Mouse (Mus musculus) myocyte (in vitro differentiated cells): ENCODE measurements at regions not wholly inside any gene's neighbourhood (a gene's known extent, or its start where the extent isn't known, plus 50 kb on each side); places are given as distances from the start of the nearest gene placed in this dataset.

ENCODE experiments used
- H3K27me3 ChIP-seq: one replicate; pipeline ENCODE4 v1.6.1; 2011; ENCODE audit not compliant: control insufficient read depth, insufficient read depth, insufficient read length
- H3K36me3 ChIP-seq: one replicate; pipeline ENCODE4 v1.6.1; 2011; ENCODE audit not compliant: control insufficient read depth, insufficient read depth
- H3K4me2 ChIP-seq: one replicate; pipeline ENCODE4 v1.6.1; 2011; ENCODE audit warnings: low read depth, control low read depth
- H3K4me3 ChIP-seq: one replicate; pipeline ENCODE4 v1.5.1; 2011; ENCODE audit warnings: mild to moderate bottlenecking, control low read depth, moderate library complexity
- H3K79me2 ChIP-seq: one replicate; pipeline ENCODE4 v1.6.1; 2011; ENCODE audit not compliant: control insufficient read depth, insufficient read depth
- H3ac ChIP-seq: one replicate; pipeline ENCODE4 v1.6.1; 2011; ENCODE audit not compliant: control insufficient read depth, insufficient read length
- CEBPB ChIP-seq: IDR thresholded peaks from 2 replicates; pipeline ENCODE4 v1.6.1; 2011; ENCODE audit warnings: mild to moderate bottlenecking, moderate library complexity; ENCODE audit not compliant: poor library complexity, insufficient read depth, severe bottlenecking
- E2F4 ChIP-seq: IDR thresholded peaks from one replicate; pipeline ENCODE4 v1.6.1; 2011; ENCODE audit warnings: mild to moderate bottlenecking, control low read depth, moderate library complexity; ENCODE audit not compliant: insufficient read depth
- MAX ChIP-seq: IDR thresholded peaks from one replicate; pipeline ENCODE4 v1.6.1; 2011; ENCODE audit warnings: low read depth, mild to moderate bottlenecking, control low read depth
- MYOD1 ChIP-seq, 3 experiments: IDR thresholded peaks; one replicate each; pipeline ENCODE4 v1.6.1; 2011; ENCODE audit warnings: control low read depth in 2 of 3, low read depth in 2 of 3, mild to moderate bottlenecking in 2 of 3, moderate library complexity in 1 of 3; ENCODE audit not compliant: insufficient read length in 2 of 3, control insufficient read depth in 1 of 3
- MYOG ChIP-seq, 3 experiments: IDR thresholded peaks; one replicate each; pipeline ENCODE4 v1.6.1; 2011; ENCODE audit warnings: control low read depth in 2 of 3, low read depth in 2 of 3, mild to moderate bottlenecking in 2 of 3; ENCODE audit not compliant: insufficient read length in 2 of 3, control insufficient read depth in 1 of 3, insufficient read depth in 1 of 3
- POLR2A ChIP-seq: IDR thresholded peaks from one replicate; pipeline ENCODE4 v1.6.1; 2011; ENCODE audit warnings: low read depth, mild to moderate bottlenecking, control low read depth, moderate library complexity; ENCODE audit not compliant: insufficient read length
- POLR2AphosphoS2 ChIP-seq: IDR thresholded peaks from one replicate; pipeline ENCODE4 v1.6.1; 2011; ENCODE audit warnings: low read depth, control low read depth; ENCODE audit not compliant: insufficient read length
- REST ChIP-seq: IDR thresholded peaks from one replicate; pipeline ENCODE4 v1.6.1; 2011; ENCODE audit warnings: mild to moderate bottlenecking, control low read depth, moderate library complexity; ENCODE audit not compliant: insufficient read depth, insufficient read length
- SRF ChIP-seq: IDR thresholded peaks from one replicate; pipeline ENCODE4 v1.6.1; 2011; ENCODE audit warnings: low read depth; ENCODE audit not compliant: control insufficient read depth, insufficient read length
- TCF12 ChIP-seq: IDR thresholded peaks from one replicate; pipeline ENCODE4 v1.6.1; 2011; ENCODE audit warnings: mild to moderate bottlenecking, control low read depth; ENCODE audit not compliant: poor library complexity, insufficient read depth, severe bottlenecking
- TCF3 ChIP-seq: IDR thresholded peaks from one replicate; pipeline ENCODE4 v1.6.1; 2011; ENCODE audit warnings: low read depth, control low read depth; ENCODE audit not compliant: insufficient read length
- USF1 ChIP-seq: IDR thresholded peaks from one replicate; pipeline ENCODE4 v1.6.1; 2011; ENCODE audit warnings: low read depth, mild to moderate bottlenecking, control low read depth, moderate library complexity

GRCm38 (mm10) chr15:27173506-27173905, 278.1 kb upstream of the Fbxl7 start:
- H3K79me2 ChIP-seq, result no peaks in the 10 kb centered on the region
- TF ChIP-seq MAX (no peak), TCF3 (no peak), E2F4 (no peak), REST (no peak), TCF12 (no peak), CEBPB (no peak), POLR2AphosphoS2 (no peak), POLR2A (no peak), MYOD1 (IDR thresholded peaks at IDR 0.05; ENCODE audit: control insufficient read depth in 1 of 3, insufficient read length in 2 of 3, low read depth in 2 of 3) (no peak), MYOG (IDR thresholded peaks at IDR 0.05; ENCODE audit: control insufficient read depth in 1 of 3, insufficient read depth in 1 of 3, insufficient read length in 2 of 3, low read depth in 2 of 3) (no peak), SRF (no peak), USF1 (no peak)
- H3ac ChIP-seq, result no peak overlapping the region
- H3K27me3 ChIP-seq, result peaks cover 9% of the 10 kb centered on the region
- H3K4me2 ChIP-seq, result no peak overlapping the region
- H3K4me3 ChIP-seq, result no peak overlapping the region
- H3K36me3 ChIP-seq, result no peaks in the 10 kb centered on the region

GRCm38 (mm10) chr15:27178084-27178935, 282.9 kb upstream of the Fbxl7 start:
- no peaks in the 10 kb centered on the region for H3K36me3 ChIP-seq
- H3K4me3 ChIP-seq, result no peak overlapping the region
- H3ac ChIP-seq, result no peak overlapping the region
- peaks cover 10% of the 10 kb centered on the region for H3K27me3 ChIP-seq
- H3K4me2 ChIP-seq, result no peak overlapping the region
- TF ChIP-seq REST, result no peak
- no peak for TF ChIP-seq CEBPB
- TF ChIP-seq POLR2A, result no peak
- no peak for TF ChIP-seq E2F4
- TF ChIP-seq TCF3, result no peak
- no peaks in the 10 kb centered on the region for H3K79me2 ChIP-seq

- peaks cover 30% of the 10 kb centered on the region for H3K27me3 ChIP-seq
- TF ChIP-seq E2F4 (no peak), POLR2AphosphoS2 (no peak), MYOG (IDR thresholded peaks at IDR 0.05; ENCODE audit: control insufficient read depth in 1 of 3, insufficient read depth in 1 of 3, insufficient read length in 2 of 3, low read depth in 2 of 3) (no peak), SRF (no peak), REST (no peak), TCF3 (no peak), MAX (no peak), TCF12 (no peak), CEBPB (no peak), MYOD1 (IDR thresholded peaks at IDR 0.05; ENCODE audit: control insufficient read depth in 1 of 3, insufficient read length in 2 of 3, low read depth in 2 of 3) (no peak), USF1 (no peak), POLR2A (no peak)
- H3K79me2 ChIP-seq, result no peaks in the 10 kb centered on the region
- no peaks in the 10 kb centered on the region for H3K36me3 ChIP-seq
- H3K4me2 ChIP-seq, result no peak overlapping the region
- no peak overlapping the region for H3ac ChIP-seq
- H3K4me3 ChIP-seq, result no peak overlapping the region
Observed at GRCm38 (mm10) chr15:27189699-27190098, 276.8 kb upstream of the Ank start.

GRCm38 (mm10) chr15:27201513-27201912, 265.0 kb upstream of the Ank start:
- TF ChIP-seq USF1 (no peak), MYOD1 (IDR thresholded peaks at IDR 0.05; ENCODE audit: control insufficient read depth in 1 of 3, insufficient read length in 2 of 3, low read depth in 2 of 3) (peak in 2 of 3 experiments; percentile 24 to 53), REST (no peak)
- Histone ChIP-seq H3K36me3 (no peaks in the 10 kb centered on the region), H3ac (no peak overlapping the region), H3K4me3 (no peak overlapping the region), H3K4me2 (no peak overlapping the region), H3K27me3 (peaks cover 5% of the 10 kb centered on the region), H3K79me2 (no peaks in the 10 kb centered on the region)

GRCm38 (mm10) chr15:27204888-27205287, 261.6 kb upstream of the Ank start:
- Histone ChIP-seq H3ac (no peak overlapping the region), H3K36me3 (no peaks in the 10 kb centered on the region), H3K27me3 (peaks cover 6% of the 10 kb centered on the region), H3K79me2 (no peaks in the 10 kb centered on the region), H3K4me2 (no peak overlapping the region), H3K4me3 (no peak overlapping the region)
- TF ChIP-seq USF1 (no peak), POLR2AphosphoS2 (no peak), REST (no peak), E2F4 (no peak), TCF3 (no peak), TCF12 (no peak), MYOG (IDR thresholded peaks at IDR 0.05; ENCODE audit: control insufficient read depth in 1 of 3, insufficient read depth in 1 of 3, insufficient read length in 2 of 3, low read depth in 2 of 3) (no peak), CEBPB (no peak)
